Mouse (Mus musculus) neural tube, embryonic 11.5 days (tissue): ENCODE measurements around the gene Gtf3c2. TPM values are rescaled to one million over a fixed set of nuclear protein-coding genes. Genes with fewer than 3 reads are reported as not detected.
A peak's percentile ranks its signal among the peaks of the same experiment; 100 is the strongest.

Experiments
- ATAC-seq: fragments of 200-750 bp; cut with Nextera tagmentation; 2 replicates; pipeline ENCODE4 v1.8.0; 2017; ENCODE audit warnings: moderate number of reproducible peaks, mild to moderate bottlenecking, moderate TSS enrichment, moderate library complexity; ENCODE audit not compliant: insufficient read depth, low FRiP score, low TSS enrichment
- DNase-seq: peaks from one replicate; pipeline ENCODE4 v3.0.0-alpha.2; 2015; ENCODE audit warnings: low spot score
- H3K27ac ChIP-seq: fragments of 300-500 bp; sonication (generic); 2 replicates; pipeline ENCODE4 v1.5.1; 2014; ENCODE audit warnings: low read depth, mild to moderate bottlenecking, low read length
- H3K27me3 ChIP-seq: fragments of 300-500 bp; sonication (generic); 2 replicates; pipeline ENCODE4 v1.6.1; 2014; ENCODE audit warnings: mild to moderate bottlenecking, low read length, mixed read lengths; ENCODE audit not compliant: control insufficient read depth, insufficient read depth
- H3K36me3 ChIP-seq: fragments of 300-500 bp; sonication (generic); 2 replicates; pipeline ENCODE4 v1.6.1; 2014; ENCODE audit warnings: mild to moderate bottlenecking, low read length, moderate library complexity, mixed read lengths; ENCODE audit not compliant: control insufficient read depth, insufficient read depth
- H3K4me1 ChIP-seq: fragments of 300-500 bp; sonication (generic); 2 replicates; pipeline ENCODE4 v1.6.1; 2014; ENCODE audit warnings: low read length, mixed read lengths; ENCODE audit not compliant: control insufficient read depth, insufficient read depth
- H3K4me2 ChIP-seq: fragments of 300-500 bp; sonication (generic); 2 replicates; pipeline ENCODE4 v1.6.1; 2014; ENCODE audit warnings: low read depth, mild to moderate bottlenecking, moderate library complexity
- H3K4me3 ChIP-seq: fragments of 300-500 bp; sonication (generic); 2 replicates; pipeline ENCODE4 v1.5.1; 2014; ENCODE audit warnings: low read depth, low read length
- H3K9ac ChIP-seq: fragments of 300-500 bp; sonication (generic); 2 replicates; pipeline ENCODE4 v1.6.1; 2014; ENCODE audit warnings: mild to moderate bottlenecking, low read length
- H3K9me3 ChIP-seq: fragments of 300-500 bp; sonication (generic); 2 replicates; pipeline ENCODE4 v1.6.1; 2016; ENCODE audit warnings: low read length; ENCODE audit not compliant: control insufficient read depth
- WGBS: fragments of 180-500 bp; shearing (Covaris S2); extraction: QIAGEN DNeasy Blood & Tissue Kit; methylation state at CpG from one replicate; pipeline ENCODE4 v1.1.7; 2014; 5-methylcytosine and 5-hydroxymethylcytosine counted together
- polyA plus RNA-seq: library from polyadenylated mRNA; unstranded; fragments of >200 nt; fragmentation: Nextera tagmentation; extraction: Ambion mirVana; gene quantifications from 2 replicates; pipeline ENCODE4 v1.2.1, GENCODE M21; 2014

Gtf3c2 gene
- 75.1 and 89.0 TPM in 2 replicates for polyA plus RNA-seq

DNA sequence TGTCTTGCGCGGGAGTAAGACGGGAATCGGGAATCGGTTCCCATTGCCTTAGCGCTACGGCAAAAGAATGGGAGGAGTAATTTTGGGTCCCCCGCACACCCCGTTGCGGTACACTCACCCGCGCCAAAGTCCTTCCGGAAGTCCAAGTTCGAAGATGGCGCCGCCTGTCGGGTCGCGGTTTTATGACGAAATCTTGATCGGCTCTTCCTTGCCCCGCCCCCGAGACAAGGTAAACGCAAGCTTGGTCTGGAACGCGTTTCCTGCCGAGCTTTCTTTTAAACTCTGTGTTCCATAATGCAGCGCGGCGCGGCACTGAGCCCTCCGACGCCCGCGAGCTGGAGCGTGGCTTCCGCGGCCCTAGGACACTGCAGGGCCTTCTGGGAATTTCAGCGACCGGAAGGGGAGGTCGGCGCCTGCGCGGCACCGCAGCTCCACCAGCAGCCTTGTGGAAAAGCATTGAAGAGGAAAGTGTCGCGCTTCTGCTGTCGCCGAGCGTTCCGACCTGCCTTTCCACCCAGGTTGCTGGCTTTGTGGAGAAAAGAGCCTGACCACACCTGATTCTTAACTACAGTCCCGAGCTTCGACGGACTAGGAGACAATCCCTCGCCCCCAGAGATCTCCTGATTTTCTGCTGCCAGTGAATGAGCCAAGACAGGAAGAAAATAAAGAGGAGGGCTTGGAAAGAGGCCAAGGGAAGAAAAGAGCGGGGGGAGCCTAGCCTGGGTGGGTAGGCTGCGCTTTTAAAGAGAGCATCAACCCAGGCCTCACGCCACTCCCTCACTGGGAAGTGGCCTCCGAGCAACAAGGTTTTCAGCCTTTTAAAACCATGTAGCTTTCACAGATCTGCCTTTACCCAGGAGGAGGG is at the start of gene Gtf3c2, which contains the start of gene Gm29609:
Gtf3c2 (minus strand) TSS at position 379 of the 865 bp plus-strand sequence.
Gm29609 (minus strand) TSS at position 146 of the 865 bp plus-strand sequence.
- Histone ChIP-seq H3K9me3 (no peaks in the 10 kb centered on the region), H3K36me3 (no peaks in the 10 kb centered on the region), H3K27me3 (no peaks in the 10 kb centered on the region), H3K4me1 (peaks cover 4% of the 10 kb centered on the region; the same call in 1 of the 2 replicates), H3K4me3 (peak within 1 kb of the TSS; percentile 67), H3K9ac (peak within 1 kb of the TSS; percentile 69), H3K27ac (peak within 1 kb of the TSS; percentile 94), H3K4me2 (peak within 1 kb of the TSS; percentile 77)
- peak; percentile 92 for ATAC-seq
- WGBS: under 1% methylated on average over 59 of the region's 59 CpGs
- peak; percentile 95 for DNase-seq

DNA sequence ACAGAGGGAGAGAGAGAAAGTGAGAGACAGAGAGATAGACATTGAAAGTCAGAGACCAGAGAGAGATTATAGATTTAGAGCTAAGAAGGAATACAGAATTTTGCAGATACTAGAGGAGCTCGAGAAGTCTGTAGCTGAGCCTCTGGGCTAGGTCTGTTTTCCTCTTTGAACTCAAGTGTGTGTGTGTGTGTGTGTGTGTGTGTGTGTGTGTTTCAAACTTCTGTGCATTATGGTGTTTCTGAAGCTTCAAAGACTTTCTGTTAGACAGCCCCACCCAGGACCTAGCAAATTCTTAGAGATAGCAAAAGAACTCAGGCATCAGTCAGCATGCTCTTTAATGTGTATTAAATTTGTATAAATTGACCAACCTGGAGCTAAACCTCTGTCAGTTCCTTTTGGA is 46.7 kb upstream of the Gtf3c2 start:
- Histone ChIP-seq H3K9ac (no peak overlapping the region), H3K4me2 (no peak overlapping the region), H3K4me1 (no peaks in the 10 kb centered on the region), H3K9me3 (no peaks in the 10 kb centered on the region), H3K4me3 (no peak overlapping the region), H3K36me3 (no peaks in the 10 kb centered on the region), H3K27ac (no peak overlapping the region), H3K27me3 (no peaks in the 10 kb centered on the region)
- no peak for ATAC-seq
- 85% methylated on average over 1 of the region's 1 CpGs for WGBS
- no peak for DNase-seq

DNA sequence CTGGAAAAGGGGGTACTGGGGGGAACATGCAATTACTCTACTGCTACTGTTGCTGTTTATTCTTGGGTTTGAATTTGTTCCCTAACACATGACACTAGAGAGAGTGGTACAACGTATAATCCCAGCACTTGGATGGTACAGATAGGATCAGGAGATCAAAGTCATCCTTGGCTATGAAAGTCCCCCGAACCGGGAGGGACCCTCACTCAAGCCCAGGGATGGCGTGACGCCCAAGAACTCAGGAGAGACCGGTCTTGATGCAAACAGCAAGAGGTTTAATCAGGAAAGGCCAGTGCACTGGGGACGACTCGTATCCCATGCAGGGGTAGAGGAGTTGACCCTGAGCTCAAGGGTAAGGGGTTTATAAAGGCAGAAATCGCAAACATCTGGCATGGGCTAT is 42.8 kb upstream of the Gtf3c2 start:
- WGBS: 93% methylated on average over 9 of the region's 9 CpGs
- H3K4me3 ChIP-seq: no peak overlapping the region
- no peak overlapping the region for H3K9ac ChIP-seq
- no peak overlapping the region for H3K27ac ChIP-seq
- no peaks in the 10 kb centered on the region for H3K36me3 ChIP-seq
- H3K4me1 ChIP-seq: no peaks in the 10 kb centered on the region
- no peak overlapping the region for H3K4me2 ChIP-seq
- no peak for DNase-seq
- no peaks in the 10 kb centered on the region for H3K27me3 ChIP-seq
- ATAC-seq: no peak
- no peaks in the 10 kb centered on the region for H3K9me3 ChIP-seq

GRCm38 (mm10) chr5:31221304-31221945 is 41.5 kb upstream of the Gtf3c2 start:
- peak; percentile 28; the same call in 1 of the 2 replicates for ATAC-seq

DNA sequence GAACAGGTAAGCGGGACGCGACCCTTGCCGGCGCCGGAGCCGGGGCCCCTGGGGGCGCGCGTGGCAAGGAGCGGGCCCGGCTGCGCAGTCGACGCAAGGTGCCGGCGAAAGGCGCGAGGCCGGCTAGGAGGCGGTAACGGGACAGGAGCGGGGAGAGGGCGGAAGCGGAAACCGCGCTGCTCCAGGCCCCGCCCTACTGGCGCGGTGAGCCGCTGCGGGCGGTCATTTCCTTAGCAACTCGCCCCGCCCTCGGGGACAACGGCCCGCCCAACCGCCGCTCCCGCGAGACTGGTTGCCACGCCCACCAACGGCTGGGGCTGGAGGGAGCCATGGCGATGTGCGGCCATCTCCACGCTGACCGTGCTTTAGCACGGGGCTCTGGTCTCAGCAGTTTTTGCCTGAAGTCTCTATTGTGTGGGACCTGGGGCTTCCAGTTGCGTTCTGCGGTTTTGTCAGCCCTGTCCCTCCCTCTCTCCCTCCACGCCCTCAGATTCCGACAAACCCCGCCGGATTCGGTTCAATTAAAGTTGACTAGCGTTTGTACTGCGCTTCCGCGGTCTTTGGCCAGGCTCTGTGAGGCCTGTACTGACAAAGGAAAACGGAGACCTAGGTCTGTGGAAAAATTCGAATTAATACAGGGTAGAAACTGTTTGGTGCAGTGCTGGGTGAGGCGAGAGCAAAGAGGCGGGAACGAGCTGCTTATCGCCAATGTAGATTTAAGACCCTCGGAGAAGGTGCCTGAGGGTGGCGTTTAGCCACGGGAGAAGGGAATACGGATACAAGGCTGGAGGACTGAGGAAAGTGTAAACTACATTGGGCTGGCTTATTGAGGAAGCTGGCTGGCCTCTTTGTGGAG is 40.7 kb upstream of the Gtf3c2 start, which contains the start of gene Ppm1g:
Ppm1g (minus strand) TSS at position 240 of the 856 bp plus-strand sequence.
- ATAC-seq (peak; percentile 92), DNase-seq (peak; percentile 98)
- H3K36me3 ChIP-seq: no peaks in the 10 kb centered on the region
- no peaks in the 10 kb centered on the region for H3K9me3 ChIP-seq
- 0% methylated on average over 70 of the region's 70 CpGs for WGBS
- peak within 1 kb of the TSS; percentile 93 for H3K9ac ChIP-seq
- no peaks in the 10 kb centered on the region for H3K27me3 ChIP-seq
- H3K27ac ChIP-seq: peak within 1 kb of the TSS; percentile 84
- H3K4me1 ChIP-seq: peaks cover 2% of the 10 kb centered on the region; the same call in 1 of the 2 replicates
- H3K4me2 ChIP-seq: peak within 1 kb of the TSS; percentile 84
- H3K4me3 ChIP-seq: peak within 1 kb of the TSS; percentile 84

More at GRCm38 (mm10) chr5:31221304-31221945, 41.5 kb upstream of the Gtf3c2 start:
- H3K9ac ChIP-seq: peak overlapping the region; percentile 93
- H3K27ac ChIP-seq: peak overlapping the region; percentile 84
- WGBS: 18% methylated on average over 11 of the region's 11 CpGs
- no peaks in the 10 kb centered on the region for H3K27me3 ChIP-seq
- peak; percentile 58 for DNase-seq
- H3K4me1 ChIP-seq: peaks cover 2% of the 10 kb centered on the region; the same call in 1 of the 2 replicates
- peak overlapping the region; percentile 84 for H3K4me3 ChIP-seq
- H3K36me3 ChIP-seq: no peaks in the 10 kb centered on the region
- no peaks in the 10 kb centered on the region for H3K9me3 ChIP-seq
- peak overlapping the region; percentile 84 for H3K4me2 ChIP-seq

- DNase-seq (no peak), ATAC-seq (peak; percentile 77)
- H3K27ac ChIP-seq: peak overlapping the region; percentile 84
- H3K36me3 ChIP-seq: no peaks in the 10 kb centered on the region
- H3K9ac ChIP-seq: peak overlapping the region; percentile 93
- peak overlapping the region; percentile 84 for H3K4me3 ChIP-seq
- peaks cover 2% of the 10 kb centered on the region; the same call in 1 of the 2 replicates for H3K4me1 ChIP-seq
- peak overlapping the region; percentile 84 for H3K4me2 ChIP-seq
- no peaks in the 10 kb centered on the region for H3K9me3 ChIP-seq
- no peaks in the 10 kb centered on the region for H3K27me3 ChIP-seq
- WGBS: under 1% methylated on average over 40 of the region's 40 CpGs
Measured at GRCm38 (mm10) chr5:31219911-31220447, 40.0 kb upstream of the Gtf3c2 start.

DNA sequence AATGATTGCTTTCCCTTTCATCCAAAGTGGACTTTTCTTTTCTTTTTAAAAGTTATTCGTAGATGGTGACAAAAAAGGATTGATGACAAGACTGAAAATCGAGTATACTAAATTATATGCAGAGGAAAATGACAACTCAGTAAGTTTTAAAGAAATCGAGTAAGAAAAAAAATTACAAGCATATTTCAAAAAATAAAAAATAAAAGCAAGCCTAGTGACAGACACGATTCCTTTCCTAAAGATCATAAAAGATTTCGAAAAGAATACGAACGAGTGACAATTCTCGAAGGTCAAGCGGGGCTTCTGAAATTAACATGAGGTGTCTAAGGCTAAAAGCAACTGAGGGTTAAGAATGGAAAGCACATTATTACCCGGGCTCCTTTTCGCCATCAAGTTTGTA is 39.5 kb upstream of the Gtf3c2 start:
- 2% methylated on average over 11 of the region's 11 CpGs for WGBS
- ATAC-seq: no peak
- Histone ChIP-seq H3K9me3 (no peaks in the 10 kb centered on the region), H3K27me3 (no peaks in the 10 kb centered on the region), H3K4me3 (peak overlapping the region; percentile 84), H3K4me2 (peak overlapping the region; percentile 84), H3K27ac (no peak overlapping the region; the same call in 1 of the 2 replicates), H3K36me3 (no peaks in the 10 kb centered on the region), H3K4me1 (peaks cover 2% of the 10 kb centered on the region; the same call in 1 of the 2 replicates), H3K9ac (peak overlapping the region; percentile 93)
- DNase-seq: no peak

DNA sequence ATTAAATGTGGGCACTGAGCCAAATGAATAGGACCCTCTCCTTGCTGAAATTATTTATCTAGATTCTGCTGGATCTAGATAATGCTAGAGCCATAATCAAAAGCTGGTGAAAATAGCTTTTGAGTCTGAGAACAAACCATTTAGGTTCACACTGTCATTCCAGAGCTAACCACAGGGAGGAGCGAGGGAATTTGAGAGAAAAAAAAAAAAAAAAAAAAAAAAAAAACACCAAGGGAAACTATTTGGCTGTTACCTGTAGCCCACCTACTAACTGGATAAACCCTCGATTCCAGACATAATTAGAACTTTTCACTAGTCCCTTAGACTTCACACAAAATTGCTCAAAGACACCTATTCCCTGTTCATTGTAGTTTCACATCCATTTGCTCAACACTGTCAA is 39.1 kb upstream of the Gtf3c2 start:
- no peaks in the 10 kb centered on the region for H3K36me3 ChIP-seq
- no peak overlapping the region for H3K9ac ChIP-seq

More for the DNA sequence above, 39.1 kb upstream of the Gtf3c2 start:
- peak overlapping the region; percentile 84 for H3K4me3 ChIP-seq
- no peaks in the 10 kb centered on the region for H3K9me3 ChIP-seq
- H3K4me1 ChIP-seq: peaks cover 2% of the 10 kb centered on the region; the same call in 1 of the 2 replicates
- WGBS: 4% methylated on average over 2 of the region's 2 CpGs
- H3K27me3 ChIP-seq: no peaks in the 10 kb centered on the region
- H3K4me2 ChIP-seq: peak overlapping the region; percentile 84
- DNase-seq (no peak), ATAC-seq (no peak)
- H3K27ac ChIP-seq: no peak overlapping the region
